In the genomic region with DNA sequence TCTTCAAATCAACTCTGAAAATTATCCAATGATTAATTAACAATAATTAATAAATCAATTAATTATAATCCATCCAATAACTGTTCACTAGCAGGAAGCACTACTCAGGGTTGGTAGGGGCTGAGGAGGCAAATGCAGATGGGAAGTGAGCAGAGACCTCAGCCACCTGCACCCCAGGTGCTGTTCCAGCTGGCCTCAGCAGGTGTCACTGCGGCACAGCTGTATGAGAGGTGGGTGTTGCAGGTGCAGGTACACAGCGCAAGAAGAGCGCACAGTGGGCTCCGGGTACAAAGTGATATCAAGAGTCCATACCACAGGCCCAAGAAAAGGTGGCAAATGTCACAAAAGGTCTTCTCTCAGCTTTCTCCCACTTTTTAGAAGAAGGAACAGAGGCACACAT, we compare ENCODE assay signal across 12 mouse cellular contexts. TPM values are rescaled to one million over a fixed set of nuclear protein-coding genes. Genes with fewer than 3 reads are reported as not detected.
DNase-seq lines count a peak whose midpoint lies in the region; ATAC-seq and TF ChIP-seq lines count a peak whose summit lies in the region.
"Had no signal": no experiment of that assay in that cellular context is flagged by ENCODE, and none has a peak within 500 bp of the region (broad histone marks: within the 10 kb centered on the region; RNA-seq: fewer than 3 reads in every experiment).

No protein-coding gene starts in this region.

- peaks cover 2% of the 10 kb centered on the region for H3K4me1 ChIP-seq in lung, adult 2 months (ENCODE audit: control insufficient read depth, insufficient read depth, low read length)
- H3K4me1 ChIP-seq in E14TG2a.4 (replicated peaks; ENCODE audit: low read depth, low read length) = peaks cover 76% of the 10 kb centered on the region
- H3K4me1 ChIP-seq in intestine, postnatal 0 days (replicated peaks; ENCODE audit: control insufficient read depth, insufficient read depth, low read length) = peaks cover 10% of the 10 kb centered on the region; the same call in 1 of the 2 replicates
- H3K4me1 ChIP-seq: embryonic facial prominence, embryonic 12.5 days had no signal

- WGBS in lung, adult 2 months = 55% methylated on average over 4 of the region's 4 CpGs
- WGBS in intestine, postnatal 0 days = 45% methylated on average over 4 of the region's 4 CpGs

- no peak overlapping the region for H3K27ac ChIP-seq in gastrocnemius, adult 2 months
- peak overlapping the region; percentile 71 for H3K27ac ChIP-seq in intestine, postnatal 0 days (ENCODE audit: low read depth, low read length)
- H3K27ac ChIP-seq: embryonic facial prominence, embryonic 12.5 days; heart, embryonic 13.5 days had no signal

- no peak for DNase-seq in gastrocnemius, adult 2 months
- DNase-seq in gastrocnemius, adult 18-20 months (ENCODE audit: low spot score) = no peak
- DNase-seq in lung, adult 2 months = no peak
- no peak for DNase-seq in lung, postnatal 36 days
- no peak for DNase-seq in spleen, adult 12 weeks (ENCODE audit: low spot score)
- no peak for DNase-seq in ovary, postnatal 36 days (ENCODE audit: low spot score)
- DNase-seq: cerebellum, adult 18-20 months; right cerebral cortex, postnatal 4 days had no signal

- TF ChIP-seq POLR2A in lung, adult 2 months (IDR thresholded peaks at IDR 0.05; ENCODE audit: borderline replicate concordance, extremely low read depth, low read depth, low read length) = no peak

- TF ChIP-seq CTCF in gastrocnemius, adult 2 months (IDR thresholded peaks at IDR 0.05) = peak; percentile 27; the same call in 1 of the 2 replicates
- peak; percentile 43; the same call in 1 of the 2 replicates for TF ChIP-seq CTCF in lung, adult 2 months (IDR thresholded peaks at IDR 0.05; ENCODE audit: insufficient read depth, low read length)
- peak; percentile 41 for TF ChIP-seq CTCF in E14TG2a.4 (conservative IDR thresholded peaks at IDR 0.05; ENCODE audit: low read length)
- peak; percentile 80 for TF ChIP-seq CTCF in intestine, postnatal 0 days (IDR thresholded peaks at IDR 0.05; ENCODE audit: low read depth)

- H3K4me2 ChIP-seq in intestine, postnatal 0 days (replicated peaks; ENCODE audit: low read depth) = peak overlapping the region; percentile 28; the same call in 1 of the 2 replicates
- H3K4me2 ChIP-seq: embryonic facial prominence, embryonic 12.5 days; heart, embryonic 13.5 days had no signal

- intact Hi-C loops in gastrocnemius, adult 2 months (cut with DNase I) = no loop called here

- peaks cover 48% of the 10 kb centered on the region for H3K36me3 ChIP-seq in E14TG2a.4 (ENCODE audit: insufficient read depth, low read length)
- H3K36me3 ChIP-seq in intestine, postnatal 0 days (ENCODE audit: control insufficient read depth, insufficient read depth) = peaks cover 10% of the 10 kb centered on the region; the same call in 1 of the 2 replicates
- H3K36me3 ChIP-seq: embryonic facial prominence, embryonic 12.5 days; heart, embryonic 13.5 days had no signal

- H3K4me3 ChIP-seq in gastrocnemius, adult 2 months = no peak overlapping the region
- H3K4me3 ChIP-seq in lung, adult 2 months (replicated peaks; ENCODE audit: extremely low read depth, low read depth, low read length) = no peak overlapping the region
- H3K4me3 ChIP-seq in E14TG2a.4 (replicated peaks; ENCODE audit: low read length) = peak overlapping the region; percentile 1; the same call in 1 of the 2 replicates
- H3K4me3 ChIP-seq in intestine, postnatal 0 days (ENCODE audit: low read depth, low read length) = no peak overlapping the region
- H3K4me3 ChIP-seq: embryonic facial prominence, embryonic 12.5 days; heart, embryonic 13.5 days had no signal

- peak overlapping the region; percentile 8; the same call in 1 of the 2 replicates for H3K9ac ChIP-seq in intestine, postnatal 0 days (ENCODE audit: low read depth, low read length)
- H3K9ac ChIP-seq: embryonic facial prominence, embryonic 12.5 days; heart, embryonic 13.5 days had no signal

- H3K9me3 ChIP-seq in E14TG2a.4 (ENCODE audit: low read length) = no peaks in the 10 kb centered on the region
- no peaks in the 10 kb centered on the region for H3K9me3 ChIP-seq in intestine, postnatal 0 days (ENCODE audit: control insufficient read depth)
- H3K9me3 ChIP-seq: embryonic facial prominence, embryonic 12.5 days; heart, embryonic 13.5 days had no signal

- ATAC-seq in intestine, postnatal 0 days = peak; percentile 37; the same call in 1 of the 2 replicates

- no peaks in the 10 kb centered on the region for H3K27me3 ChIP-seq in E14TG2a.4 (ENCODE audit: insufficient read depth, low read length)
- H3K27me3 ChIP-seq in intestine, postnatal 0 days (replicated peaks; ENCODE audit: control insufficient read depth, insufficient read depth, low read length) = no peaks in the 10 kb centered on the region
- H3K27me3 ChIP-seq: embryonic facial prominence, embryonic 12.5 days; heart, embryonic 13.5 days had no signal

RNA-seq across cellular contexts. Expression of gene Slc37a1, which starts 41.9 kb away (rescaled TPM):
- total RNA-seq in gastrocnemius, adult 2 months (2021) = 1 to 10 TPM; 3.0 to 4.2 TPM
- 1 to 10 TPM; 3.7 to 5.9 TPM for total RNA-seq in gastrocnemius, adult 18-20 months (2021)
- 51.1 and 54.3 TPM in 2 replicates for polyA plus RNA-seq in lung, adult 2 months (2012; rRNA removed)
- polyA plus RNA-seq in intestine, postnatal 0 days (2015; fragmentation: Nextera tagmentation; extraction: Ambion mirVana) = 16.5 and 17.1 TPM in 2 replicates

RNA-seq across cellular contexts. Expression of gene Rsph1, which starts 51.3 kb away (rescaled TPM):
- 10 to 100 TPM in 1 of 2 experiments, 1 to 10 TPM in 1; 4.7 to 17.5 TPM for total RNA-seq in gastrocnemius, adult 2 months (2021)
- 10 to 100 TPM in 1 of 2 experiments, 1 to 10 TPM in 1; 2.4 to 11.6 TPM for total RNA-seq in gastrocnemius, adult 18-20 months (2021)
- 6.9 and 11.7 TPM in 2 replicates for polyA plus RNA-seq in lung, adult 2 months (2012; rRNA removed)
- polyA plus RNA-seq in intestine, postnatal 0 days (2015; fragmentation: Nextera tagmentation; extraction: Ambion mirVana) = 0.54 and 0.66 TPM in 2 replicates

RNA-seq across cellular contexts. Expression of gene Pde9a, which starts 57.5 kb away (rescaled TPM):
- 1 to 10 TPM; 1.8 to 3.3 TPM for total RNA-seq in gastrocnemius, adult 2 months (2021)
- total RNA-seq in gastrocnemius, adult 18-20 months (2021) = 1 to 10 TPM in 1 of 2 experiments, under 1 TPM in 1; 1.00 to 1.6 TPM
- 83.6 and 99.1 TPM in 2 replicates for polyA plus RNA-seq in lung, adult 2 months (2012; rRNA removed)
- polyA plus RNA-seq in intestine, postnatal 0 days (2015; fragmentation: Nextera tagmentation; extraction: Ambion mirVana) = 58.8 and 59.8 TPM in 2 replicates

Comparison
In these comparisons a context has a peak if more than half of its experiments do, and no peak if none do; other contexts are left out.
1. CTCF ChIP-seq: peak in every context shown above with its lines; median percentile 80 in intestine, postnatal 0 days; 43 in lung, adult 2 months; 41 in E14TG2a.4; 27 in gastrocnemius, adult 2 months.